ENCODE assay signal across 12 mouse cellular contexts in genomic region chr9:71726121-71726520, GRCm38 (mm10). TPM values are rescaled to one million over a fixed set of nuclear protein-coding genes. Genes with fewer than 3 reads are reported as not detected.
DNase-seq lines count a peak whose midpoint lies in the region; ATAC-seq lines count a peak whose summit lies in the region.
"Had no signal": no experiment of that assay in that cellular context is flagged by ENCODE, and none has a peak within 500 bp of the region (broad histone marks: within the 10 kb centered on the region; RNA-seq: fewer than 3 reads in every experiment).

No protein-coding gene starts in this region.

- no peak overlapping the region for H3K9ac ChIP-seq in kidney, embryonic 16.5 days (replicated peaks; ENCODE audit: low read length)
- H3K9ac ChIP-seq: liver, embryonic 13.5 days; neural tube, embryonic 12.5 days had no signal

- ATAC-seq in kidney, embryonic 16.5 days (ENCODE audit: low FRiP score, low TSS enrichment): no peak

- H3K9me3 ChIP-seq in kidney, embryonic 16.5 days (ENCODE audit: low read length): no peaks in the 10 kb centered on the region
- no peaks in the 10 kb centered on the region for H3K9me3 ChIP-seq in hindbrain, embryonic 10.5 days
- H3K9me3 ChIP-seq: liver, embryonic 13.5 days; neural tube, embryonic 12.5 days had no signal

- 83% methylated on average over 3 of the region's 3 CpGs for WGBS in kidney, embryonic 16.5 days
- 89% methylated on average over 3 of the region's 3 CpGs for WGBS in hindbrain, embryonic 10.5 days

- H3K36me3 ChIP-seq in kidney, embryonic 16.5 days (ENCODE audit: insufficient read depth, low read length): peaks cover 24% of the 10 kb centered on the region
- 0 out of 2 replicates have a peak, but pooled peaks cover 4% of the 10 kb centered on the region for H3K36me3 ChIP-seq in hindbrain, embryonic 10.5 days
- H3K36me3 ChIP-seq: liver, embryonic 13.5 days; neural tube, embryonic 12.5 days had no signal

- peak; percentile 92 to 95 for DNase-seq in kidney, adult 8-10 months
- peak; percentile 79 to 93 for DNase-seq in adrenal gland, adult (ENCODE audit: inconsistent age in 2 of 2, low spot score in 1 of 2)
- DNase-seq in fibroblast of lung, adult 2 months (ENCODE audit: low read depth): peak; percentile 50
- peak; percentile 64 to 67 for DNase-seq in heart, postnatal 36 days
- DNase-seq in testis, postnatal 10 days (ENCODE audit: low spot score): no peak
- no peak for DNase-seq in urinary bladder, postnatal 4 days (ENCODE audit: low spot score in 2 of 2)
- no peak for DNase-seq in hindbrain, embryonic 10.5 days (ENCODE audit: low spot score)
- DNase-seq: liver, embryonic 13.5 days; right cerebral cortex, postnatal 4 days; thymus, adult 18-20 months had no signal

- no peak overlapping the region for H3K4me3 ChIP-seq in kidney, embryonic 16.5 days (ENCODE audit: low read length)
- H3K4me3 ChIP-seq in hindbrain, embryonic 10.5 days: no peak overlapping the region
- H3K4me3 ChIP-seq: liver, embryonic 13.5 days; neural tube, embryonic 12.5 days had no signal

- H3K4me2 ChIP-seq in kidney, embryonic 16.5 days (replicated peaks; ENCODE audit: low read depth, low read length): no peak overlapping the region
- H3K4me2 ChIP-seq: liver, embryonic 13.5 days; neural tube, embryonic 12.5 days had no signal

- intact Hi-C loops in heart, postnatal 36 days (cut with DNase I): no loop called here

- no peaks in the 10 kb centered on the region for H3K27me3 ChIP-seq in kidney, embryonic 16.5 days (ENCODE audit: insufficient read depth, low read length)
- H3K27me3 ChIP-seq in hindbrain, embryonic 10.5 days (ENCODE audit: insufficient read depth, poor library complexity, severe bottlenecking): no peaks in the 10 kb centered on the region
- H3K27me3 ChIP-seq: liver, embryonic 13.5 days; neural tube, embryonic 12.5 days had no signal

- no peaks in the 10 kb centered on the region for H3K4me1 ChIP-seq in kidney, embryonic 16.5 days (ENCODE audit: insufficient read depth, low read length)
- 0 out of 2 replicates have a peak, but pooled peaks cover 3% of the 10 kb centered on the region for H3K4me1 ChIP-seq in hindbrain, embryonic 10.5 days (replicated peaks)
- H3K4me1 ChIP-seq: liver, embryonic 13.5 days; neural tube, embryonic 12.5 days had no signal

- no peak overlapping the region for H3K27ac ChIP-seq in kidney, embryonic 16.5 days (ENCODE audit: low read length)
- no peak overlapping the region for H3K27ac ChIP-seq in hindbrain, embryonic 10.5 days
- H3K27ac ChIP-seq: liver, embryonic 13.5 days; neural tube, embryonic 12.5 days had no signal

RNA-seq across cellular contexts. Expression of gene Cgnl1, which starts 45.3 kb away (rescaled TPM):
- polyA plus RNA-seq in kidney, embryonic 16.5 days (2015; fragmentation: Nextera tagmentation; extraction: Ambion mirVana): 30.9 and 33.2 TPM in 2 replicates
- total RNA-seq in heart, postnatal 36 days (2021): 10 to 100 TPM; 31.9 to 38.4 TPM
- polyA plus RNA-seq in hindbrain, embryonic 10.5 days (2016; fragmentation: Nextera tagmentation; extraction: Ambion mirVana): 5.7 and 6.7 TPM in 2 replicates

Comparison
In these comparisons a context has a peak if more than half of its experiments do, and no peak if none do; other contexts are left out.
1. DNase-seq: peak in kidney, adult 8-10 months (2 of 2), adrenal gland, adult (2 of 2), fibroblast of lung, adult 2 months (single experiment) and heart, postnatal 36 days (2 of 2); none in testis, postnatal 10 days (single experiment), urinary bladder, postnatal 4 days (0 of 2) and hindbrain, embryonic 10.5 days (single experiment).